Comparison of ENCODE assay signal across 7 mouse cellular contexts in genomic region chr11:49652401-49653078, GRCm38 (mm10). TPM values are rescaled to one million over a fixed set of nuclear protein-coding genes. Genes with fewer than 3 reads are reported as not detected.
DNase-seq lines count a peak whose midpoint lies in the region; ATAC-seq and TF ChIP-seq lines count a peak whose summit lies in the region.

No protein-coding gene starts in this region.

- no peaks in the 10 kb centered on the region for H3K9me3 ChIP-seq in embryonic facial prominence, embryonic 11.5 days (replicated peaks; ENCODE audit: control insufficient read depth, low read length)
- H3K9me3 ChIP-seq in intestine, postnatal 0 days (ENCODE audit: control insufficient read depth): 0 out of 2 replicates have a peak, but pooled peaks cover 4% of the 10 kb centered on the region
- no peaks in the 10 kb centered on the region for H3K9me3 ChIP-seq in midbrain, embryonic 11.5 days (ENCODE audit: control insufficient read depth, low read length)

- H3K4me3 ChIP-seq in embryonic facial prominence, embryonic 11.5 days (ENCODE audit: low read depth, low read length): no peak overlapping the region
- no peak overlapping the region for H3K4me3 ChIP-seq in intestine, postnatal 0 days (ENCODE audit: low read depth, low read length)
- no peak overlapping the region for H3K4me3 ChIP-seq in midbrain, embryonic 11.5 days (ENCODE audit: low read depth, low read length)
- H3K4me3 ChIP-seq in small intestine, adult 2 months (ENCODE audit: low read depth, low read length): no peak overlapping the region

- no peaks in the 10 kb centered on the region for H3K27me3 ChIP-seq in embryonic facial prominence, embryonic 11.5 days (ENCODE audit: control insufficient read depth, insufficient read depth, low read length)
- H3K27me3 ChIP-seq in intestine, postnatal 0 days (replicated peaks; ENCODE audit: control insufficient read depth, insufficient read depth, low read length): no peaks in the 10 kb centered on the region
- H3K27me3 ChIP-seq in midbrain, embryonic 11.5 days (ENCODE audit: control insufficient read depth, insufficient read depth, low read length): no peaks in the 10 kb centered on the region
- H3K27me3 ChIP-seq in small intestine, adult 2 months (ENCODE audit: control insufficient read depth, insufficient read depth, low read length): no peaks in the 10 kb centered on the region

- H3K27ac ChIP-seq in embryonic facial prominence, embryonic 11.5 days (replicated peaks; ENCODE audit: low read depth, low read length): no peak overlapping the region
- no peak overlapping the region for H3K27ac ChIP-seq in intestine, postnatal 0 days (ENCODE audit: low read depth, low read length)
- no peak overlapping the region for H3K27ac ChIP-seq in midbrain, embryonic 11.5 days (ENCODE audit: low read depth, low read length)
- no peak overlapping the region for H3K27ac ChIP-seq in small intestine, adult 2 months (ENCODE audit: insufficient read depth, low read depth, low read length)

- no peak for TF ChIP-seq POLR2A in small intestine, adult 2 months (IDR thresholded peaks at IDR 0.05; ENCODE audit: low read depth, low read length)

- peak; percentile 81 for TF ChIP-seq CTCF in intestine, postnatal 0 days (IDR thresholded peaks at IDR 0.05; ENCODE audit: low read depth)
- TF ChIP-seq CTCF in small intestine, adult 2 months (IDR thresholded peaks at IDR 0.05; ENCODE audit: extremely low read depth, insufficient read length, insufficient replicate concordance, low read depth, low read length): peak; percentile 77; the same call in 1 of the 2 replicates

- H3K4me2 ChIP-seq in embryonic facial prominence, embryonic 11.5 days (ENCODE audit: low read depth, low read length): peak overlapping the region; percentile 25; the same call in 1 of the 2 replicates
- H3K4me2 ChIP-seq in intestine, postnatal 0 days (replicated peaks; ENCODE audit: low read depth): peak overlapping the region; percentile 51
- peak overlapping the region; percentile 29 for H3K4me2 ChIP-seq in midbrain, embryonic 11.5 days

- 0 out of 2 replicates have a peak overlapping the region, but pooled peaks have one; percentile 4 for H3K9ac ChIP-seq in embryonic facial prominence, embryonic 11.5 days (replicated peaks; ENCODE audit: low read length)
- H3K9ac ChIP-seq in intestine, postnatal 0 days (ENCODE audit: low read depth, low read length): no peak overlapping the region
- H3K9ac ChIP-seq in midbrain, embryonic 11.5 days (ENCODE audit: low read length): no peak overlapping the region

- no peaks in the 10 kb centered on the region for H3K4me1 ChIP-seq in embryonic facial prominence, embryonic 11.5 days (ENCODE audit: control insufficient read depth, insufficient read depth, low read length)
- no peaks in the 10 kb centered on the region for H3K4me1 ChIP-seq in intestine, postnatal 0 days (replicated peaks; ENCODE audit: control insufficient read depth, insufficient read depth, low read length)
- H3K4me1 ChIP-seq in midbrain, embryonic 11.5 days (ENCODE audit: control insufficient read depth, insufficient read depth, low read length): no peaks in the 10 kb centered on the region
- H3K4me1 ChIP-seq in small intestine, adult 2 months (ENCODE audit: control insufficient read depth, insufficient read depth, insufficient read length, low read length): no peaks in the 10 kb centered on the region

- 26% methylated on average over 19 of the region's 19 CpGs for WGBS in embryonic facial prominence, embryonic 11.5 days
- 21% methylated on average over 19 of the region's 19 CpGs for WGBS in intestine, postnatal 0 days
- 29% methylated on average over 19 of the region's 19 CpGs for WGBS in midbrain, embryonic 11.5 days
- WGBS in small intestine, adult 2 months: 20% methylated on average over 19 of the region's 19 CpGs

- H3K36me3 ChIP-seq in embryonic facial prominence, embryonic 11.5 days (replicated peaks; ENCODE audit: control insufficient read depth, insufficient read depth, low read depth, low read length): no peaks in the 10 kb centered on the region
- no peaks in the 10 kb centered on the region for H3K36me3 ChIP-seq in intestine, postnatal 0 days (ENCODE audit: control insufficient read depth, insufficient read depth)
- H3K36me3 ChIP-seq in midbrain, embryonic 11.5 days (ENCODE audit: control insufficient read depth, insufficient read depth, low read length): no peaks in the 10 kb centered on the region
- no peaks in the 10 kb centered on the region for H3K36me3 ChIP-seq in small intestine, adult 2 months (ENCODE audit: control insufficient read depth, insufficient read depth, low read length)

- intact Hi-C loops in left cerebral cortex, postnatal 36 days (cut with DNase I): loop anchor here (5.0 kb wide), 2 partner anchors 60 to 195 kb away; partner anchors contain the start of genes Cnot6 and Mapk9

- no peak for ATAC-seq in embryonic facial prominence, embryonic 11.5 days (replicated peaks; ENCODE audit: insufficient number of reproducible peaks, low FRiP score, low TSS enrichment, low read depth)
- no peak; the same call in 1 of the 2 replicates for ATAC-seq in intestine, postnatal 0 days
- ATAC-seq in midbrain, embryonic 11.5 days (ENCODE audit: low FRiP score): peak; percentile 80

- DNase-seq in adrenal gland, postnatal 25 days: peak; percentile 86
- DNase-seq in embryonic facial prominence, embryonic 11.5 days (ENCODE audit: low spot score): peak; percentile 89
- DNase-seq in heart, adult 11 months: peak; percentile 97
- peak; percentile 74 to 86 for DNase-seq in left cerebral cortex, postnatal 36 days (ENCODE audit: low spot score in 2 of 2)
- peak; percentile 99 for DNase-seq in midbrain, embryonic 11.5 days (ENCODE audit: low spot score, missing footprints)

RNA-seq across cellular contexts. Expression of gene Scgb3a1, which starts 10.9 kb away (rescaled TPM):
- not detected in 2 replicates for total RNA-seq in adrenal gland, postnatal 25 days (2021)
- polyA plus RNA-seq in embryonic facial prominence, embryonic 11.5 days (2014; fragmentation: Nextera tagmentation; extraction: Ambion mirVana): not detected in 2 replicates
- polyA plus RNA-seq in intestine, postnatal 0 days (2015; fragmentation: Nextera tagmentation; extraction: Ambion mirVana): 3.2 and 4.4 TPM in 2 replicates
- total RNA-seq in left cerebral cortex, postnatal 36 days (2021): under 1 TPM in 1 of 2 experiments, not detected in 1; 0.99 TPM
- polyA plus RNA-seq in midbrain, embryonic 11.5 days (2014; fragmentation: Nextera tagmentation; extraction: Ambion mirVana): not detected in 2 replicates
- 3.4 and 19.7 TPM in 2 replicates for polyA plus RNA-seq in small intestine, adult 2 months (2012; rRNA removed)

RNA-seq across cellular contexts. Expression of gene Flt4, which starts 43.5 kb away (rescaled TPM):
- 15.3 and 20.1 TPM in 2 replicates for total RNA-seq in adrenal gland, postnatal 25 days (2021)
- polyA plus RNA-seq in embryonic facial prominence, embryonic 11.5 days (2014; fragmentation: Nextera tagmentation; extraction: Ambion mirVana): 3.6 and 4.2 TPM in 2 replicates
- 3.9 and 4.0 TPM in 2 replicates for polyA plus RNA-seq in intestine, postnatal 0 days (2015; fragmentation: Nextera tagmentation; extraction: Ambion mirVana)
- 1 to 10 TPM; 2.2 to 2.5 TPM for total RNA-seq in left cerebral cortex, postnatal 36 days (2021)
- 2.4 and 2.6 TPM in 2 replicates for polyA plus RNA-seq in midbrain, embryonic 11.5 days (2014; fragmentation: Nextera tagmentation; extraction: Ambion mirVana)
- polyA plus RNA-seq in small intestine, adult 2 months (2012; rRNA removed): 3.2 and 8.6 TPM in 2 replicates

RNA-seq across cellular contexts. Expression of gene Cnot6, which starts 60.0 kb away (rescaled TPM):
- total RNA-seq in adrenal gland, postnatal 25 days (2021): 53.0 and 58.6 TPM in 2 replicates
- polyA plus RNA-seq in embryonic facial prominence, embryonic 11.5 days (2014; fragmentation: Nextera tagmentation; extraction: Ambion mirVana): 49.9 and 56.5 TPM in 2 replicates
- 27.2 and 31.3 TPM in 2 replicates for polyA plus RNA-seq in intestine, postnatal 0 days (2015; fragmentation: Nextera tagmentation; extraction: Ambion mirVana)
- 10 to 100 TPM; 44.3 to 55.0 TPM for total RNA-seq in left cerebral cortex, postnatal 36 days (2021)
- polyA plus RNA-seq in midbrain, embryonic 11.5 days (2014; fragmentation: Nextera tagmentation; extraction: Ambion mirVana): 55.9 and 60.1 TPM in 2 replicates
- polyA plus RNA-seq in small intestine, adult 2 months (2012; rRNA removed): 2.7 and 5.1 TPM in 2 replicates
